Mouse (Mus musculus) frontal cortex, postnatal 14 days (tissue): ENCODE data around the gene Cnih3.

Experiments used
- DNase-seq, 2 experiments: peaks; one replicate each; pipeline ENCODE4 v3.0.0; 2022; ENCODE audit warnings: low spot score in 2 of 2

Gene Cnih3

DNA sequence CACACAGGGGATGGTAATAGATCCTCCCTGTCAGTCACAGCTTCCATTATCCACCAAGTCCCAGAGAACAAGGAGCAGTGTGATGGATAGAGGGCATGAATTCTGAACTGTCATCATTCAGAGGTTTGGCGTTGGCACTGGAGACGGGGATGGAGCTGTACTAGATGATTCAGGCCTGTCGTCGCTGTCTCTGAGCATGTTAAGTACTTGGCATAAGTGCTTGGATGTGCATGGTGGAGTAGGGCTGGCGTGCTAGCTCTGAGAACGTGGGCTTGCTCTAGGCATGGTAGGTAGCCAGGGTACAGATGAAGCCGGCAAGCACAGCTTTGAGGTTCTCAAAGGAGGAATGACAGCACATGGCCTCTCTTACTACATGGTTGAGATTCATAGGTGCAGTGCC is 95.6 kb downstream of the Cnih3 start:
- peak in 1 of 2 experiments; percentile 36 for DNase-seq

DNA sequence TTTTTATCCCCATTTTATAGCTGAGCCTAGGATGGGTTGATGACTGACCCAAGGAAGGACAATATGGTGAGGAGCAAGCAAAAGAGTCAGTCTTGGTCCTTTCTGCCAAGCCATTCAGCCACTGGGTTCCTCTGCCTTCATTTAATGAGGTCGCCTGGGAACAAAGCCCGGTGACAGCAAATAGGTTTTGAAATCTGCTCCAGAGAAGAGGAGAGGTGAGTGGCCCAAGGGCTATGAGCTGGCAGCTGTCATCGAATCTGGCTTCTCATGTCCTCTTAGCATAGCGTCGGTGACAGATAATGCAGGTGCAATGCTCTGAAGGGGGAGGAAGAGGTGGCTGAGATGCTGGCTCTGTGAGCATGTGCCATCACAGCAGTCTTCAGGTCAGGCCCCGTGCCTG is 100.7 kb downstream of the Cnih3 start:
- DNase-seq, result no peak

DNA sequence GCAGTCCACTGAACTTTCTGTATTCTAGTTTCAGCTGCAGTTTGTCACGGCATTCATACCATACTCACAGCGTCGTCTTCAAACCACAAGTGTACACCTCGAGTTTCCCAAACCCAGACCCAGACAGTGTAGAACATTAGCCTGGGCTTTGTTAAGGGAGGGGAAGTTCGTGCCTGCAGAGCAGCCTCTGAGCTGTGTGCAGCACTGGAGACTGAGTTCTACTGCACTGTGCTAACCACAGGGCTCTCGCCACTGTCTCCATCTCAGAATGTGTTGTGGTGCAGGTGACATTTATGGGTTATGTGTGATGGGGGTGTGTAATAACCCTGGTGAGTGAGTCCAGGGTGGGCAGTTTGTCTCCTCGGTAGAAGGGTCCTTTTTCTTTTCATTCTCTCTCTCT is 104.5 kb downstream of the Cnih3 start:
- DNase-seq, result no peak

DNA sequence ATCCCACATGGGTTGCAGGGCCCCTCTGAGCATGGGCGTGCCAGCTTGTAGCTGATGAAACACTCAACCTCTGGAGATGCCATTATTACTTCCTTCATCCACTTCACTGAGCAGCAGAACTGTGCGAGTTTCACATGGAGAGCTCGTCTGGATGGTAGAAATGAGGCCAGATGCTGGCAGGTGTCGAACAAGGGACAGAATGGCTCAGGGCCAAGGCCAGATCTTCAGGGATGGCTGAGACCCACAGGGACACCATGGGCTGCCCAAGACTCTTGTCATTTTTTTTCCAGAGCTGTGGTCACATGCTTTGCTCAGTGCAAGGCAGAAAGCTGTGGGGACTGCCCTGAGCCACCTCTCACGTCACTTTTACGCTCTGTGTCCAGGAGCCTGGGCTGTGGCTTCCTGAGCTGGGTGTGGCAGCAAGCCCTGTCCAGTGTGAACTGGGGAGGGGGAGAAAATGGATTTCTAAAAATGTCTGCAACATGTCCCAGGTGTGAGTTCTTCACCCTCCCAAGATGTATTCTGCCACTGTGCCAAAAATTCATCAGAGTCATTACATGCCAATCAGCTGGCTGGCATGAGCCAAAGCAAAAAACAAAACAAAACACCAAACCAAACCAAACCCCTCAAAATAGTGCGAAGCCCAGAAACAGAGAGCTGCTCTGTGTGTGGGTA is 107.1 kb downstream of the Cnih3 start:
- DNase-seq, result no peak

DNA sequence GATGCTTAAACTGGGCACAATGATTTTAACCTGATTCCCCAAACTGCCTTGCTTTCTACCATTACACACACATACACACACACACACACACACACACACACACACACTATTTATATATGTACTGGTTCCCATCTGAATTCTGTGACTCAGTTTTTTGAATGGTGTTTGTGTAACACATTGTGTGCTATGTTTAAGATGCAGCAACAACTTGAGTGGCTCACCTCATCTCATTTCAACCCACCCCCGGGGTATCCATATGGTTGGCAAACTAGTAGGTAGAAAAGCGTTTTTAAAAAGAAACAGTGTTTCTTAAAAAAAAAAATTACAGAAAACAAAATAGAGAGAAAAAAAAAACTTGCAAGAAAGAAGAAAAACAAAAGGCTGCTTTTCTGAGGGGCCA is 107.9 kb downstream of the Cnih3 start:
- DNase-seq, result no peak

DNA sequence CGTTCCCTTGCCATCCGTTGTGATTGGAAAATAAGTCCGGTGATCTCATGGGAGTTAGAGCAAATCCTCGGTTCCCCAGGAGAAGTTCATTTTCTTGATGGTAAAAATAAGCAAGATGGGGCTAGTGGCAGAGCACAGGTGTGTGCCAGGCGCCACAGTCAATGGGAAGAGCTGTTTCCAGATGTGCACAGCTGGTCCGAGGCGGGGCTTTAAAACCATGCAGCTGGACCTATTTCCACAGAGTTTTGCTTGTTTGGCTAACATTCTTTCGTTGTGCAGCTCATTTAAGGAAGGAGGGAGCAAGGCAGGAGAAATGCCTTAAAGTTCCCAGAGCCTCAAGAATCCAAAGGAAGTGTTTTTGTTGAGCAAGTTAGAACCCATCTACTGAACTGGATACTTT is 109.1 kb downstream of the Cnih3 start:
- no peak for DNase-seq

DNA sequence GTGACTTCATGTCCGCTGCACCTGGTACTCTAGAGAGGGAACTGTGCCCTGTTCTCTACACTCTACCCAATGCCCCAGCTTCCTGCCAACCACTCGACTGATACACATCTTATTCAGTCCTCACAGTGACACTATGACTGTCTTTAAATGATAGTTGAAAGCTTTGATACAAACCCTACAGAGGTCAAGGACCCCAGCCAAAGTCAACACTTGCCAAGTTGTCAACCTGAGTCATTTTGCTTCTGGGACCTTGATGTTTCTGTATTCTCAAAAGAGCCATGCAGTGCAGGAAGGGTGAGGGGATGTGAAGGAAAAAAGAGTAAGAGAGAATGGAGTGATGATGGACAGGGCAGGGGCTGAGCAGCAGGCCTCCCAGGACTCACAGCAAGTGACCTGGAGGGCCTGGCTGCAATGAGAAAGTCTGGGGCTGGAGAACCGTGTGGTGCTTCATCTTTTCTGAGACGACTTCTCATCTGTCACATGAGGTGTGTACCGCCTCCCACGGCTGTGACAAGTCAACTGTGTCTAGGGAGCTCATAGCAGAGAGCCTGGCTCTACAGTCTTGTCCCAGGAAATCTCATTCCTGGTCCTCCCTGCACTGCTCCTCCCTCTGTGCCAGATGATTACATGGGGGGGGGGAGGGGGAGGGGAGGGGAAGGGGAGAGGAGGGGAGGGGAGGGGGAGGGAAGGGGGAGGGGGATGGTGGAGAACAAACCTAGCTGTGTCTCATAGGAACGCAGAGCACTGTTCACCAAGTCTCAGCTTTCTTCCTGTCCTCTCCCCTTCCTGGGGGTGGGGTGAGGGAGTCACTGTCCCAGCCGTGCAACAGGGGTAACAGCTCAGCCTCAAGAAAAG is 109.8 kb downstream of the Cnih3 start:
- no peak for DNase-seq

DNA sequence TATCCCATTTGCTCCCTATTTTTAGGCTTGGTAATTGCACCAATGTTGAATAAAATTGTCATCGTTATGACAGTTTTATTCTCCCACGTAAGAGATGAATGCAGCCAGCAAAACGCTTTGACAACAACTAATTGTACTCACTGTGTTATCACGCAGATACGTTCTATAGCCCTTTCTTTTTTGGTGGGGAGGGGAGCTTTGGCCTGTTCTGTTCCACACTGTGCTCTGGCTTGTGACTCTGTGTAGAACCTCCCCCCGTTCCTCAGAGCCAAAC is 110.4 kb downstream of the Cnih3 start:
- no peak for DNase-seq

DNA sequence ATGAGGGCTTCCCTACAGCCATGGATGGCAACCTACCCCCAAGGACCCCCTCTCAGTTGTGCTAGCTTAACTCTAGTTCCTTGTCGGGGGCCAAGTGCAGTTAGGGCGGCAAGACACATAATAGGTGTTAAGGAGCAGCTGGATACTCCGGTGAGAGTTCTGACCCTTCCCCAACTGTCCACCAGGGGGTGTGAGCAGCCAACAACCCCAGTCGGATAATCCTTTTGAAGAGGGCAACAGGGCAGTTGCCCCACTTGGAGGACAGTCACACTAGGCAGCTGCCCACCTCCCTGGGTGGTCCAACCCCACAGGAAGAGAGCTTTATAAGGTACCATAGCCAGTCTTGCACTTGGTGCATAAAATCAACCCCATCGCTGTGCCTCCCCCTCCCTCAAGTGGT is 112.6 kb downstream of the Cnih3 start:
- DNase-seq, result no peak

DNA sequence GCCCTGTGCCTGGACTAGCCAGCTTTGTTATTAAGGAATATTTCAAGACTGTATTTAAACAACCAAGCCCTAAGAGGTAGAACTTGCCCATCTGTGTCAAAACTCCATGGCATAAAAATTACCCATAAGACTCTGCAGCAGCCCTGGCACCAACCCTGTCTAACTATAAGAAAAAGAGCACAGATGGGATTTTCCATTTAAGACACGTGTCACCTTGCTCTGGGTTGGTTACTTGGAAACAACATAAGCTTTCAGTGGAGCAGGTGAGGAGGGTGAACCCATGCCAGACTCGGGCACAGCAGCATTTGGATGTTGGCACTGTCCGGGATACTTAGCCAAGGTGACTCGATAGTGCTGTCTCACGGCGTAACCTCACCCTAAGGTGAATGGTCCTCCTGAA is 113.6 kb downstream of the Cnih3 start:
- no peak for DNase-seq

DNA sequence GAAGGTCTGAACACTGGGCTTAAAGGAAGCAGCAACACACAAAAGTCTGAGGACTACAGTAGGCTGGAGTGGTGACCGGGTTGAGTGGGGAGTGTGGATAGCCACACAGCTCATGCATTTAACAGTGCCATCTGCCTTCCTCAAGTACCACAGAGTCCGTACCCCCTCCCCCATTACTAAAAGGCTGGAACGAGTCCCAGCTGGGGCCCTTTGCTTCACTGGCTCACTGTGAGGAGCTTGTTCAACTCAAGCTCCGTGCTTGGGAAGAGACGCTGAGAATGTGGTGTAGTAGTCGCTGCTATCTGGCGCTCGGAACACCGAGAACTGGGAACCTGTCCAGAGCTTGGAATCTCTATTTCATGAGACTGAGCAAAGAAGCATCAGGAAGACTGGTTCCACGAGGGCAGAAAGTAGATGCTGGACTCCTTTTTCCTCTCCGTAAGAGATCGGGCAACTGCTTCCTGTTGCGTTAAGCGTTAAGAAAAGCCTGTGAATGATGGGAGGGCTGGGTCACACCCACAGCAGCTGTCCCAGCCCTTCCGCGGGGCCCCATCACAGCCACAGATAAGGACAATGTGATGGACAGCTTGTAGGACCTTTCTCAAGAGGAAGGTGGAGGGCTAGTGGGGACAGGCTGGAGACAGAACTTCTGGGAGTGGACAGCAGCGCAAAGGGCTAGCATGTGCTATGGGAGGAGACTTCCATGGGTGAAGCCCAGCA is 114.3 kb downstream of the Cnih3 start:
- peak; percentile 59 to 66 for DNase-seq

DNA sequence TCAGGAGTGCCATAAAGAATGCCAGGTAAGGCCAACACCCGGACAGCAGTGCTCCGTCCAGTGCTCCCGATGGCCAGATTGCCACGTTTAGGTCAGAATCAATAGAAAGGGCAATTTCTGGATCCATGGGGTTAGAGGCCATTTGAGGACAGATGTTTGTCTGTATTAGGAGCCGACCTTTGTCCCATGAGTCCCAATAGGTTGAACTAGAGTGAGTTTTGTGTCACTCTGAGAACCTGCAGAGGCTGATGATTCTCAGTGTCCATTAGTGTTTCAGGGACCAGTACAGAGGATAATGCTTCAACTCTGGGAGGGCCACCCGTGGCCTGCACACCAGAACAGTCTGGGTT is 114.9 kb downstream of the Cnih3 start:
- DNase-seq, result no peak

DNA sequence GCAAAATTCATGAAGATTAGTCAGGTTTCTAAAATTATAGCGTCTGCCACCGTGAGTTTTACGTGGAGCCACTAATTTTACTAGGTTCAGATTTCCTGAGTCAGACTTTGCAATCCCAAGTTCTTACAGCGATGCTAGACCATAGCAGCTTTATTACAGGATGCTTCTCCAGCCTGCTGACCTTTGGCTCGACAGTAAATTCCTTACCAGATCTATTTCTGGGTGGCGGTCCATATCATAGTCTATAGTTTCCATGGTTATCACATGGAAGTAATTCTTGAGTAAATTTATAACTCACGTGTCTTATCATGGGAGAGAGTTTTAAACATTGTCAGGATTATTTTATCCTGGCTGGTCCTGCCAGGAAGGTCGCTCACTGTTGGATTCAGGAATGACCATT is 117.0 kb downstream of the Cnih3 start:
- no peak for DNase-seq

DNA sequence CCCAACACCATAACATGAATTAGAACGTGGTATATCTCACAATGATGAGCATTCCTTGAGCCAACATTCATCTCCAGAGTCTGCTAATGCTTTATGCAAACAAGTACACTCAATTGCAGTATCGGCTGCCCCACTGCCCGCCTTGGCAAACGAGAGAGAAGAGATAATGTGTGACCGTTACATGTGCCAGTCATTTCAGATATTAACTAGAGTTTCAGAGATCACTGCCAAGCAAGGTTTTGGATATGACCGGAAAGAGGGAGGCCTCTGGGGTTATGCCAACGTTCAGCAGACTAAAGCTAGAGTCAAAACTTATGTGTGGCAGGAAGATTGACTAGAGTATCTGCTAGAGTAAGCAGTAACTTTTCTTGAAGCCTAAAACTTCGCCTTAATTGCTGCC is 123.7 kb downstream of the Cnih3 start:
- no peak for DNase-seq

DNA sequence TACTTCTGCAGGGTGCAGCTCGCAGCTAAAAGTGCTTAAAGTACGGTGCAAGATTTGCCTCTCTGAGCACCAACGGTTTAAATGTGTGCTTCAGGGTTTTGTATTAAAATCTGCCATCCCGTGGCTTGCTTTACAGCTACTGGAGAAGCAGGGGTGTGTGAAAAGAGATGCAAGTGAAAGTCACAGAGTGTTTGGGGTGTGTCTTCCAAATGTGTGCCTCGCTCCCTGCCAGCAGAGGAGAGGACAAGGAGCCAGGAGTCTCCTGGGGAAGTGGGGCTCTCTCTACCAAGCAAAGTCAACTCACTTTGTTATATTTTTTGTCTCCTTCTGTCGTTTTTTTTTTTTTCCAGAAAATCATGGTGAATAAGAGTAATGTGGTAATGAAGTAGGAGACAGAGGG is 124.1 kb downstream of the Cnih3 start:
- no peak for DNase-seq

DNA sequence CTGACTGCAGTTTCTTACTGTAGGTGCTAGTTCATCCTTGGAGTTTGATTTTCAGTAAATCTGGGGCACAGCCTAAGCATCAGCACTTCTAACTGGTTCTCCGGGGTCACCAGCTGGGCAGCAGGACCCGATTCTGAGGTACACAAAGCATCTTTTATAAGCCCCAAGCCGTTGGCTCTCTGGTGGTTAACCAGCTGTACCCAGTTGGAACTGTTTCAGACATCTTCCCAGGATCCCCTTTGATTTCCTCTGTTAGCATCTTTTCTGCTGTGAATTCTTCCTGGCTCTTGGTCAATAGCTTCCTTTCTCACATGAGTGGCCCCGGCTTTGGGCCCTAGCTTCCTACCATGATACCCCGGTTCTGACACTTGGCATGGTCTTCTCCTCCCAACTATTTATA is 132.3 kb downstream of the Cnih3 start:
- no peak for DNase-seq

DNA sequence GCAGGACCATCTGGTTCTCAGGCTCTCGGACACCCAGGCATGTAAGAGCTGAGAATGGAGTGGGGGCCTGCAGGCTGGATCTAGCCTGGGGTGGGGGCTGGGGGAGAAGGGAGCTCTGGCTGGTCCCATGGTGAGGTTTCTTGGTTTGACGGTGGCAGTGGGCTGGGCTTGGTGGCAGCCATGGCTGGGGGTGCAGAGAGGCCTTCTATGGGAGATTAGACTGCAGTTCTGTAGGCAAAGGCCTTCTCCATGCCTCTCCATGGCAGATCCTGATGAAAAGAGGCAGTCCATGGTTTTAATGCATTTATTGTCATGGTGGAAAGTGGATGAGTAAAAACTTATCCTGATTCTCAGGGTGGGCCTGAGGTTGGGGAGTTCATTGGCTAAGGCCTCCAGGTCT is 151.0 kb downstream of the Cnih3 start:
- DNase-seq, result no peak

DNA sequence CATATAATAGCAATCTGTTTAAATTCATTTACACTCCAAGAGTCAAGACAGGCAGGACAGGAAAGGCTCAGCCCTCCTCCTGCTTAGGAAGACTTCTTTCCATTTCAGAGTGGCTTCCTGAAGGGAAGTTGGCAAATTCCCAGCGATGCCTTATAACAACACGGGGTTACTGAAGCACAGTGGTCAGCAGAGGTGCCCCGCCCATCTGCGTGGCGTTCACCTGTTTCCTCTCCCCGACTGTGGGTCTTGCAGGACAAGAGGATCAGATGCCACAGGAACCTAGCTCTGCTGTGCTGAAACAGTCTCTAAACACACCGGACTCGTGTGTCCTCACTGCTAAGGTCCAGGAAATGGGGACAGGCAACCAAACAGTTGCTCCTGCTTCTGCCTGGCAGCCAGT is 152.9 kb downstream of the Cnih3 start:
- DNase-seq, result no peak
